7 mouse cellular contexts compared by ENCODE assay signal in genomic region chr17:56613236-56613844, GRCm38 (mm10). TPM values are rescaled to one million over a fixed set of nuclear protein-coding genes. Genes with fewer than 3 reads are reported as not detected.
DNase-seq lines count a peak whose midpoint lies in the region; ATAC-seq and TF ChIP-seq lines count a peak whose summit lies in the region.

TSS of gene Rpl36 (plus strand) at chr17:56613416.

- H3K9ac ChIP-seq in intestine, postnatal 0 days (ENCODE audit: low read depth, low read length) = peak within 1 kb of the TSS; percentile 82
- H3K9ac ChIP-seq in midbrain, embryonic 12.5 days (replicated peaks) = peak within 1 kb of the TSS; percentile 82

- under 1% methylated on average over 52 of the region's 52 CpGs for WGBS in intestine, postnatal 0 days
- WGBS in midbrain, embryonic 12.5 days = under 1% methylated on average over 52 of the region's 52 CpGs
- WGBS in small intestine, adult 2 months = under 1% methylated on average over 52 of the region's 52 CpGs

- H3K36me3 ChIP-seq in intestine, postnatal 0 days (ENCODE audit: control insufficient read depth, insufficient read depth) = peaks cover 35% of the 10 kb centered on the region
- peaks cover 42% of the 10 kb centered on the region for H3K36me3 ChIP-seq in midbrain, embryonic 12.5 days
- H3K36me3 ChIP-seq in small intestine, adult 2 months (ENCODE audit: control insufficient read depth, insufficient read depth, low read length) = peaks cover 23% of the 10 kb centered on the region

- H3K27ac ChIP-seq in intestine, postnatal 0 days (ENCODE audit: low read depth, low read length) = peak within 1 kb of the TSS; percentile 84
- H3K27ac ChIP-seq in midbrain, embryonic 12.5 days (replicated peaks) = peak within 1 kb of the TSS; percentile 88
- peak within 1 kb of the TSS; percentile 67 for H3K27ac ChIP-seq in small intestine, adult 2 months (ENCODE audit: insufficient read depth, low read depth, low read length)

- H3K4me2 ChIP-seq in intestine, postnatal 0 days (replicated peaks; ENCODE audit: low read depth) = peak within 1 kb of the TSS; percentile 73
- peak within 1 kb of the TSS; percentile 84 for H3K4me2 ChIP-seq in midbrain, embryonic 12.5 days (replicated peaks)

- peak; percentile 99 for TF ChIP-seq CTCF in intestine, postnatal 0 days (IDR thresholded peaks at IDR 0.05; ENCODE audit: low read depth)
- TF ChIP-seq CTCF in small intestine, adult 2 months (IDR thresholded peaks at IDR 0.05; ENCODE audit: extremely low read depth, insufficient read length, insufficient replicate concordance, low read depth, low read length) = peak; percentile 96

- peak; percentile 42 for ATAC-seq in intestine, postnatal 0 days
- peak; percentile 55 for ATAC-seq in midbrain, embryonic 12.5 days (ENCODE audit: low FRiP score, low read depth)

- H3K4me3 ChIP-seq in intestine, postnatal 0 days (ENCODE audit: low read depth, low read length) = peak within 1 kb of the TSS; percentile 67
- peak within 1 kb of the TSS; percentile 77 for H3K4me3 ChIP-seq in midbrain, embryonic 12.5 days
- peak within 1 kb of the TSS; percentile 74 for H3K4me3 ChIP-seq in small intestine, adult 2 months (ENCODE audit: low read depth, low read length)

- H3K9me3 ChIP-seq in intestine, postnatal 0 days (ENCODE audit: control insufficient read depth) = no peaks in the 10 kb centered on the region
- H3K9me3 ChIP-seq in midbrain, embryonic 12.5 days = no peaks in the 10 kb centered on the region

- intact Hi-C loops in left cerebral cortex, postnatal 4 days (cut with DNase I) = no loop called here

- peak; percentile 61 for TF ChIP-seq POLR2A in small intestine, adult 2 months (IDR thresholded peaks at IDR 0.05; ENCODE audit: low read depth, low read length)

- DNase-seq in adrenal gland, adult 8-10 months = peak; percentile 93
- peak; percentile 95 for DNase-seq in embryo, embryonic 9.5 days (ENCODE audit: extremely low spot score)
- no peak for DNase-seq in gonadal fat pad, adult 2 months (ENCODE audit: low read depth)
- DNase-seq in left cerebral cortex, postnatal 4 days = peak; percentile 97

- H3K4me1 ChIP-seq in intestine, postnatal 0 days (replicated peaks; ENCODE audit: control insufficient read depth, insufficient read depth, low read length) = peaks cover 7% of the 10 kb centered on the region; the same call in 1 of the 2 replicates
- peaks cover 33% of the 10 kb centered on the region for H3K4me1 ChIP-seq in midbrain, embryonic 12.5 days
- H3K4me1 ChIP-seq in small intestine, adult 2 months (ENCODE audit: control insufficient read depth, insufficient read depth, insufficient read length, low read length) = peaks cover 25% of the 10 kb centered on the region

- H3K27me3 ChIP-seq in intestine, postnatal 0 days (replicated peaks; ENCODE audit: control insufficient read depth, insufficient read depth, low read length) = no peaks in the 10 kb centered on the region
- no peaks in the 10 kb centered on the region for H3K27me3 ChIP-seq in midbrain, embryonic 12.5 days
- no peaks in the 10 kb centered on the region for H3K27me3 ChIP-seq in small intestine, adult 2 months (ENCODE audit: control insufficient read depth, insufficient read depth, low read length)

RNA-seq across cellular contexts. Expression of gene Rpl36, which starts in this region (rescaled TPM):
- total RNA-seq in adrenal gland, adult 8-10 months (2022) = 100 to 1,000 TPM; 674 to 792 (median 703) TPM
- 2,140 and 2,535 TPM in 2 replicates for polyA plus RNA-seq in gonadal fat pad, adult 2 months (2012; rRNA removed)
- polyA plus RNA-seq in intestine, postnatal 0 days (2015; fragmentation: Nextera tagmentation; extraction: Ambion mirVana) = 1,422 and 1,459 TPM in 2 replicates
- 100 to 1,000 TPM; 563 to 595 TPM for total RNA-seq in left cerebral cortex, postnatal 4 days (2021)
- 1,173 and 1,210 TPM in 2 replicates for polyA plus RNA-seq in midbrain, embryonic 12.5 days (2016; fragmentation: Nextera tagmentation; extraction: Ambion mirVana)
- polyA plus RNA-seq in small intestine, adult 2 months (2012; rRNA removed) = 1,882 and 2,245 TPM in 2 replicates
